Comparison of ENCODE assay signal across 21 mouse cellular contexts in genomic region chr13:38193406-38193805, GRCm38 (mm10). TPM values are rescaled to one million over a fixed set of nuclear protein-coding genes. Genes with fewer than 3 reads are reported as not detected.
"Had no signal": no experiment of that assay in that cellular context is flagged by ENCODE, and none has a peak within 500 bp of the region (broad histone marks: within the 10 kb centered on the region; RNA-seq: fewer than 3 reads in every experiment).

No protein-coding gene starts in this region.

- ATAC-seq: midbrain, embryonic 16.5 days had no signal

- DNase-seq: liver, embryonic 13.5 days; lung, adult 18-20 months; lung, postnatal 10 days; lung, postnatal 4 days; midbrain, embryonic 14.5 days; retina, postnatal 1 day; right cerebral cortex, adult 18-20 months; right cerebral cortex, postnatal 25 days; right cerebral cortex, postnatal 4 days; spleen, adult 18-20 months; thymus, adult 18-20 months; thymus, postnatal 14 days; thymus, postnatal 36 days had no signal

- H3K9ac ChIP-seq: liver, embryonic 13.5 days; lung, embryonic 15.5 days; midbrain, embryonic 12.5 days; neural tube, embryonic 13.5 days; neural tube, embryonic 15.5 days had no signal

- H3K4me2 ChIP-seq: liver, embryonic 13.5 days; lung, embryonic 15.5 days; midbrain, embryonic 12.5 days; neural tube, embryonic 13.5 days; neural tube, embryonic 15.5 days had no signal

- H3K4me1 ChIP-seq: liver, embryonic 13.5 days; lung, embryonic 15.5 days; midbrain, embryonic 10.5 days; midbrain, embryonic 12.5 days; neural tube, embryonic 13.5 days; neural tube, embryonic 15.5 days had no signal

- H3K36me3 ChIP-seq: midbrain, embryonic 12.5 days; neural tube, embryonic 13.5 days; neural tube, embryonic 15.5 days had no signal

- H3K27ac ChIP-seq: liver, embryonic 13.5 days; lung, embryonic 15.5 days; midbrain, embryonic 10.5 days; midbrain, embryonic 12.5 days; neural tube, embryonic 13.5 days; neural tube, embryonic 15.5 days had no signal

- H3K4me3 ChIP-seq: liver, embryonic 13.5 days; lung, embryonic 15.5 days; midbrain, embryonic 10.5 days; midbrain, embryonic 12.5 days; myocyte; neural tube, embryonic 13.5 days; neural tube, embryonic 15.5 days had no signal

- H3K27me3 ChIP-seq: liver, embryonic 13.5 days; lung, embryonic 15.5 days; midbrain, embryonic 12.5 days; neural tube, embryonic 13.5 days; neural tube, embryonic 15.5 days had no signal

RNA-seq across cellular contexts. Expression of gene Dsp, which starts 42.3 kb away (rescaled TPM):
- total RNA-seq: megakaryocyte-erythroid progenitor cell, adult 5-6 weeks had no signal
- polyA plus RNA-seq: myocyte had no signal
